Mouse (Mus musculus) testis, adult 2 months (tissue): ENCODE data around the gene D6Ertd527e. TPM values are rescaled to one million over a fixed set of nuclear protein-coding genes. Genes with fewer than 3 reads are reported as not detected.
"Not testable (repeated sequence)": the region's sequence is repeated elsewhere in the genome, so short reads cannot be mapped to it uniquely, and the experiment has no call there.

Source experiments
- H3K27ac ChIP-seq: fragments of 200-500 bp; 2 replicates; pipeline ENCODE4 v1.5.1; 2012; ENCODE audit warnings: low read depth, low read length; ENCODE audit not compliant: control insufficient read depth, insufficient read depth
- H3K27me3 ChIP-seq: fragments of 200-500 bp; 2 replicates; pipeline ENCODE4 v1.6.1; 2012; ENCODE audit warnings: mild to moderate bottlenecking, low read length, moderate library complexity; ENCODE audit not compliant: control insufficient read depth, insufficient read depth
- H3K36me3 ChIP-seq: fragments of 200-500 bp; 2 replicates; pipeline ENCODE4 v1.6.1; 2012; ENCODE audit warnings: mild to moderate bottlenecking, low read length; ENCODE audit not compliant: control insufficient read depth, insufficient read depth
- H3K4me1 ChIP-seq: fragments of 200-500 bp; 2 replicates; pipeline ENCODE4 v1.6.1; 2012; ENCODE audit warnings: low read length; ENCODE audit not compliant: control insufficient read depth, insufficient read depth
- H3K4me3 ChIP-seq: fragments of 200-500 bp; 2 replicates; pipeline ENCODE4 v1.5.1; 2012; ENCODE audit warnings: low read depth, mild to moderate bottlenecking, low read length, moderate library complexity, mixed read lengths; ENCODE audit not compliant: control insufficient read depth
- CTCF ChIP-seq: fragments of 200-500 bp; IDR thresholded peaks from 2 replicates; pipeline ENCODE4 v1.5.1; 2012; ENCODE audit warnings: low read depth, mild to moderate bottlenecking, inconsistent platforms, low read length, moderate library complexity; ENCODE audit not compliant: control insufficient read depth, insufficient read depth, insufficient replicate concordance
- POLR2A ChIP-seq: fragments of 200-500 bp; IDR thresholded peaks from 2 replicates; pipeline ENCODE4 v1.6.1; 2012; ENCODE audit warnings: low read depth, mild to moderate bottlenecking, inconsistent platforms, low read length, moderate library complexity; ENCODE audit not compliant: control insufficient read depth
- polyA plus RNA-seq: library from polyadenylated mRNA; depleted of rRNA; stranded (reverse); fragments of >200 nt; gene quantifications from 2 replicates; pipeline ENCODE4 v1.2.3, GENCODE M21; 2012

The D6Ertd527e gene
- polyA plus RNA-seq, 1 experiment: 3.9 TPM

DNA sequence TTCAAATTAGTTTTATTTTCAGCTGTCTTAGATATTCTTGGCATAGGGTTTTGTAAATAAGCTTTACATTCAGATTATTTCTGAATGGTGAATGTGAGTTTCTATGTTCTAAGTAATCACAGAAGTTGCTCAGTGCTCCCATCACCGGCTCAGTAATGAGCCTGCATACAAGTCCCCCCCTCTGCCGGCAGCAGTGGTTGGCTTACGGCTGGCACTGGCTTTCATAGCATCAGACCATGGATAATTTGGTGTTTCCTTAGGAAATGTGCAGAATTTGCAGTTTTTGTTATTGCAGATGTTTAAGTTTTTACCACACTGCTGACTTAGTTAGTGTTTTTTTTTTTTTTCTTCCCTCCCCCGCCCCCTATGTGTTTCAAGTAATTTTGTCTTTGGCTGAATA, 25.1 kb upstream of the D6Ertd527e start:
- Histone ChIP-seq H3K27ac (no peak overlapping the region), H3K4me3 (no peak overlapping the region), H3K4me1 (no peaks in the 10 kb centered on the region), H3K36me3 (peaks cover 3% of the 10 kb centered on the region), H3K27me3 (no peaks in the 10 kb centered on the region)
- no peak for TF ChIP-seq CTCF
- no peak for TF ChIP-seq POLR2A

- Histone ChIP-seq H3K27me3 (no peaks in the 10 kb centered on the region), H3K4me3 (no peak overlapping the region), H3K36me3 (peaks cover 12% of the 10 kb centered on the region), H3K27ac (no peak overlapping the region), H3K4me1 (no peaks in the 10 kb centered on the region)
- TF ChIP-seq POLR2A (no peak), CTCF (no peak)
These were observed 19.5 kb upstream of the D6Ertd527e start for GRCm38 (mm10) chr6:87085026-87085425.

- Histone ChIP-seq H3K27me3 (no peaks in the 10 kb centered on the region), H3K4me3 (no peak overlapping the region), H3K4me1 (no peaks in the 10 kb centered on the region), H3K27ac (no peak overlapping the region), H3K36me3 (peaks cover 11% of the 10 kb centered on the region)
- TF ChIP-seq POLR2A (no peak), CTCF (no peak)
These were observed 16.2 kb upstream of the D6Ertd527e start for GRCm38 (mm10) chr6:87088356-87088755.

DNA sequence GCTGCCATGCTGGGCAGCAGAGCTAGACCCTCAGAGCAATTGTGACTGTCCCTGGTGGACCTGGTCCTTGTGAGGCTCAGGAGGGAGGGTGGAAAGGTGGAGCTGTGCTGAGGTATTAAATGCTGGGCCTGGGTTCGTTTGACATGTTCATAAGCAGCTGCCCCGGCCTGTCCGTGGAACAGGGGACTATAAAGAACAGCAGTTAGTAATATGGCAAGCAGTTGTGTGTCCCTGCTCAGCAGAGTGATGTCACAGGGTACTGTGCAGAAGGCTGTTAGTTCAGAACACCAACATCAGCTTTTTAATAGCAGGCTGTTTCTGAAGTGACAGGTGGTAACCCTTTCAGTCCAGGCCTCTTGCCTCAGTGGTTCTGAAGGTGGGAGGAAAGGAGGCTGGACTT, 13.7 kb upstream of the D6Ertd527e start:
- Histone ChIP-seq H3K4me3 (no peak overlapping the region), H3K27ac (no peak overlapping the region), H3K27me3 (no peaks in the 10 kb centered on the region), H3K4me1 (no peaks in the 10 kb centered on the region), H3K36me3 (peaks cover 11% of the 10 kb centered on the region)
- TF ChIP-seq CTCF (no peak), POLR2A (no peak)

- Histone ChIP-seq H3K4me1 (no peaks in the 10 kb centered on the region), H3K27me3 (no peaks in the 10 kb centered on the region), H3K27ac (no peak overlapping the region), H3K4me3 (no peak overlapping the region), H3K36me3 (peaks cover 6% of the 10 kb centered on the region)
- TF ChIP-seq CTCF (no peak), POLR2A (no peak)
These were observed 12.1 kb upstream of the D6Ertd527e start for GRCm38 (mm10) chr6:87092476-87092875.

GRCm38 (mm10) chr6:87093631-87094030, 10.9 kb upstream of the D6Ertd527e start:
- H3K4me3 ChIP-seq, H3K4me1 ChIP-seq, H3K27ac ChIP-seq, H3K27me3 ChIP-seq, H3K36me3 ChIP-seq: not testable (repeated sequence)

DNA sequence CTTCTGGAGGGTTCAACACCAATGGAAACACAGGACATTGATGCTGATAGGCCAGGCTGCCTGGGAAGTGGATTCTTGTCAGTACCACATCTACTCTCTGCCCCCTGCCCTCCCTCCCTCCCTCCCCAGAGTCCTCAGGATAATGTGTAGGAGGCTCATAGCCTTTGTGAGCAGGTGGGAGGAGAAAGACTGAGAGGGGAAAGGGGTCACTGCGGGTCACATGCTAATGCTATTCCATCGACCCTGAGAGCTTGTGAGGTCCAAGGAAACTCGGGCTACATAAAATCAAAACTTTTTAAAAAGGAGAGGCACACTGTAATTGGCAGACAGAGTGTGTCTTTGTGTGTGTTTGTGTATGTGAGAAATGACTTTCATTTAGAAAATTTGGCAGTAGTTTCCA, 5.3 kb upstream of the D6Ertd527e start:
- TF ChIP-seq POLR2A (no peak), CTCF (no peak)
- no peak overlapping the region for H3K4me3 ChIP-seq
- no peak overlapping the region for H3K27ac ChIP-seq
- no peaks in the 10 kb centered on the region for H3K27me3 ChIP-seq
- no peaks in the 10 kb centered on the region for H3K4me1 ChIP-seq
- H3K36me3 ChIP-seq: no peaks in the 10 kb centered on the region

GRCm38 (mm10) chr6:87099671-87100296, 4.8 kb upstream of the D6Ertd527e start:
- Histone ChIP-seq H3K4me1 (no peaks in the 10 kb centered on the region), H3K27me3 (no peaks in the 10 kb centered on the region), H3K4me3 (no peak overlapping the region), H3K27ac (no peak overlapping the region), H3K36me3 (no peaks in the 10 kb centered on the region)
- TF ChIP-seq POLR2A (no peak), CTCF (no peak)
